Mouse (Mus musculus): Measurements from ENCODE around the gene Diras1. TPM values are rescaled to one million over a fixed set of nuclear protein-coding genes. Genes with fewer than 3 reads are reported as not detected.

Diras1 gene
- polyA plus RNA-seq, 2 experiments = not detected

- no peaks in the 10 kb centered on the region for H3K9me3 ChIP-seq (ENCODE audit: control insufficient read depth, low read length)
- H3K36me3 ChIP-seq (replicated peaks; ENCODE audit: control insufficient read depth, insufficient read depth, low read depth) = no peaks in the 10 kb centered on the region
- ATAC-seq (ENCODE audit: insufficient read depth) = no peak
- no peak overlapping the region for H3K9ac ChIP-seq (replicated peaks)
- DNase-seq (ENCODE audit: low read depth in 3 of 3, low spot score in 3 of 3) = no peak
- WGBS (ENCODE audit: insufficient replicate concordance) = 74% methylated on average over 12 of the region's 12 CpGs
- H3K27me3 ChIP-seq (ENCODE audit: control insufficient read depth, insufficient read depth, low read length) = peaks cover 15% of the 10 kb centered on the region
- H3K4me3 ChIP-seq (ENCODE audit: insufficient read depth in 1 of 2, low read depth in 2 of 2, low read length in 2 of 2) = no peak overlapping the region
- H3K4me1 ChIP-seq (replicated peaks; ENCODE audit: control insufficient read depth in 2 of 2, insufficient read depth in 2 of 2, low read length in 1 of 2) = no peaks in the 10 kb centered on the region
- no peak overlapping the region for H3K4me2 ChIP-seq (ENCODE audit: low read depth)
- H3K27ac ChIP-seq = no peak overlapping the region
- TF ChIP-seq EP300 (IDR thresholded peaks at IDR 0.05; ENCODE audit: low read depth) = no peak
- no peak for TF ChIP-seq CTCF (IDR thresholded peaks at IDR 0.05; ENCODE audit: low read depth)
Measured at GRCm38 (mm10) chr10:80984223-80984622, 41.2 kb downstream of the Diras1 start.

GRCm38 (mm10) chr10:80982381-80982780 lies 43.1 kb downstream of the Diras1 start:
- Histone ChIP-seq H3K27me3 (ENCODE audit: control insufficient read depth, insufficient read depth, low read length) (peaks cover 15% of the 10 kb centered on the region), H3K4me3 (ENCODE audit: insufficient read depth in 1 of 2, low read depth in 2 of 2, low read length in 2 of 2) (no peak overlapping the region), H3K36me3 (replicated peaks; ENCODE audit: control insufficient read depth, insufficient read depth, low read depth) (no peaks in the 10 kb centered on the region), H3K4me2 (ENCODE audit: low read depth) (no peak overlapping the region), H3K9ac (replicated peaks) (no peak overlapping the region), H3K4me1 (replicated peaks; ENCODE audit: control insufficient read depth in 2 of 2, insufficient read depth in 2 of 2, low read length in 1 of 2) (no peaks in the 10 kb centered on the region), H3K9me3 (ENCODE audit: control insufficient read depth, low read length) (no peaks in the 10 kb centered on the region), H3K27ac (no peak overlapping the region)
- 61% methylated on average over 4 of the region's 4 CpGs for WGBS (ENCODE audit: insufficient replicate concordance)
- no peak for ATAC-seq (ENCODE audit: insufficient read depth)
- no peak for DNase-seq (ENCODE audit: low read depth in 3 of 3, low spot score in 3 of 3)
- TF ChIP-seq EP300 (IDR thresholded peaks at IDR 0.05; ENCODE audit: low read depth) = no peak
- no peak for TF ChIP-seq CTCF (IDR thresholded peaks at IDR 0.05; ENCODE audit: low read depth)

GRCm38 (mm10) chr10:80981564-80982112 lies 43.8 kb downstream of the Diras1 start:
- no peak overlapping the region for H3K9ac ChIP-seq (replicated peaks)
- peaks cover 12% of the 10 kb centered on the region for H3K27me3 ChIP-seq (ENCODE audit: control insufficient read depth, insufficient read depth, low read length)
- TF ChIP-seq CTCF (IDR thresholded peaks at IDR 0.05; ENCODE audit: low read depth) (no peak), EP300 (IDR thresholded peaks at IDR 0.05; ENCODE audit: low read depth) (no peak)
- no peak overlapping the region for H3K4me3 ChIP-seq (ENCODE audit: insufficient read depth in 1 of 2, low read depth in 2 of 2, low read length in 2 of 2)
- H3K27ac ChIP-seq = no peak overlapping the region
- H3K36me3 ChIP-seq (replicated peaks; ENCODE audit: control insufficient read depth, insufficient read depth, low read depth) = no peaks in the 10 kb centered on the region
- H3K4me2 ChIP-seq (ENCODE audit: low read depth) = no peak overlapping the region
- 40% methylated on average over 7 of the region's 7 CpGs for WGBS (ENCODE audit: insufficient replicate concordance)
- no peak for DNase-seq (ENCODE audit: low read depth in 3 of 3, low spot score in 3 of 3)
- no peaks in the 10 kb centered on the region for H3K4me1 ChIP-seq (replicated peaks; ENCODE audit: control insufficient read depth in 2 of 2, insufficient read depth in 2 of 2, low read length in 1 of 2)
- no peak for ATAC-seq (ENCODE audit: insufficient read depth)
- H3K9me3 ChIP-seq (ENCODE audit: control insufficient read depth, low read length) = no peaks in the 10 kb centered on the region

GRCm38 (mm10) chr10:80975478-80975877 lies 50.0 kb downstream of the Diras1 start:
- peaks cover 0 to 4% of the 10 kb centered on the region in 2 experiments; a peak in 1 of 4 replicates for H3K4me1 ChIP-seq (replicated peaks; ENCODE audit: control insufficient read depth in 2 of 2, insufficient read depth in 2 of 2, low read length in 1 of 2)
- DNase-seq (ENCODE audit: low read depth in 3 of 3, low spot score in 3 of 3) = no peak
- H3K9me3 ChIP-seq (ENCODE audit: control insufficient read depth, low read length) = no peaks in the 10 kb centered on the region
- no peaks in the 10 kb centered on the region for H3K36me3 ChIP-seq (replicated peaks; ENCODE audit: control insufficient read depth, insufficient read depth, low read depth)
- no peak overlapping the region for H3K4me2 ChIP-seq (ENCODE audit: low read depth)
- TF ChIP-seq CTCF (IDR thresholded peaks at IDR 0.05; ENCODE audit: low read depth) = no peak
- no peak for TF ChIP-seq EP300 (IDR thresholded peaks at IDR 0.05; ENCODE audit: low read depth)
- no peak overlapping the region for H3K4me3 ChIP-seq (ENCODE audit: insufficient read depth in 1 of 2, low read depth in 2 of 2, low read length in 2 of 2)
- H3K27me3 ChIP-seq (ENCODE audit: control insufficient read depth, insufficient read depth, low read length) = no peaks in the 10 kb centered on the region
- 72% methylated on average over 11 of the region's 11 CpGs for WGBS (ENCODE audit: insufficient replicate concordance)
- H3K27ac ChIP-seq = no peak overlapping the region
- H3K9ac ChIP-seq (replicated peaks) = no peak overlapping the region
- no peak for ATAC-seq (ENCODE audit: insufficient read depth)

- H3K4me2 ChIP-seq (ENCODE audit: low read depth) = no peak overlapping the region
- H3K27ac ChIP-seq = no peak overlapping the region
- H3K36me3 ChIP-seq (replicated peaks; ENCODE audit: control insufficient read depth, insufficient read depth, low read depth) = no peaks in the 10 kb centered on the region
- H3K27me3 ChIP-seq (ENCODE audit: control insufficient read depth, insufficient read depth, low read length) = no peaks in the 10 kb centered on the region
- H3K9me3 ChIP-seq (ENCODE audit: control insufficient read depth, low read length) = no peaks in the 10 kb centered on the region
- no peak for DNase-seq (ENCODE audit: low read depth in 3 of 3, low spot score in 3 of 3)
- no peak for ATAC-seq (ENCODE audit: insufficient read depth)
- H3K9ac ChIP-seq (replicated peaks) = no peak overlapping the region
- H3K4me3 ChIP-seq (ENCODE audit: insufficient read depth in 1 of 2, low read depth in 2 of 2, low read length in 2 of 2) = no peak overlapping the region
- TF ChIP-seq EP300 (IDR thresholded peaks at IDR 0.05; ENCODE audit: low read depth) (no peak), CTCF (IDR thresholded peaks at IDR 0.05; ENCODE audit: low read depth) (no peak)
- 61% methylated on average over 1 of the region's 1 CpGs for WGBS (ENCODE audit: insufficient replicate concordance)
- peaks cover 0 to 4% of the 10 kb centered on the region in 2 experiments; a peak in 1 of 4 replicates for H3K4me1 ChIP-seq (replicated peaks; ENCODE audit: control insufficient read depth in 2 of 2, insufficient read depth in 2 of 2, low read length in 1 of 2)
Measured at GRCm38 (mm10) chr10:80973722-80974121, 51.7 kb downstream of the Diras1 start.
